Mouse (Mus musculus) heart, postnatal 0 days (tissue): ENCODE measurements around the gene Syde1.

Experiments
- CTCF ChIP-seq: IDR thresholded peaks from 2 replicates; pipeline ENCODE4 v1.5.1; 2016; ENCODE audit warnings: antibody characterized with exemption, control low read depth, low read depth
- EP300 ChIP-seq: IDR thresholded peaks from 2 replicates; pipeline ENCODE4 v1.6.1; 2016; ENCODE audit warnings: antibody characterized with exemption, low read depth

DNA sequence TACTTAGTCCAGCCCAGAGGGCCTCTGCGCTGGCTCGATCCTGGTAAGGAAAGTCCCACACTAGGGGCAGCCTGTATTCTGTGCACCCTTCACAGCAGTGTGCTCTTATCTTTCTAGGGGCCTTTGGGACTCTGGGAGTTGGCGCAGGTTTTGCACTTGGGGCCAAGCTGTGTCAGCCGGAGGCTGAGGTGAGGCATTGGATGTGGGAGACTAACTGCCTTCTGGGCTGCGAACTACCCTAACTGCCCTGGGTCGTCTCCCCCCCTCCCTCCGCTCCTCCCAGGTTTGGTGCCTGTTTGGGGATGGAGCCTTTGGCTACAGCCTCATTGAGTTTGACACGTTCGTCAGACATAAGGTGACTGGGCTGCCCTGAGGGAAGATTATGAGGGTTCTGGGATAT is 8.4 kb downstream of the Syde1 start:
- TF ChIP-seq CTCF: no peak
- TF ChIP-seq EP300: no peak
